Mouse (Mus musculus): ENCODE results near the gene Npepps. TPM values are rescaled to one million over a fixed set of nuclear protein-coding genes. Genes with fewer than 3 reads are reported as not detected.
"Not testable (repeated sequence)": the region's sequence is repeated elsewhere in the genome, so short reads cannot be mapped to it uniquely, and the experiment has no call there.

The Npepps gene
- polyA plus RNA-seq, 1 experiment from 2014 or later: 122 TPM

- not testable (repeated sequence) for H3K4me1 ChIP-seq (replicated peaks; ENCODE audit: control insufficient read depth, insufficient read depth, low read length); H3K27ac ChIP-seq (ENCODE audit: low read depth, low read length); H3K36me3 ChIP-seq (ENCODE audit: control insufficient read depth, insufficient read depth, low read length); H3K27me3 ChIP-seq (ENCODE audit: control insufficient read depth, insufficient read depth, low read length); H3K4me3 ChIP-seq (ENCODE audit: low read depth, low read length); DNase-seq (ENCODE audit: low spot score); ATAC-seq (replicated peaks; ENCODE audit: low FRiP score); H3K4me2 ChIP-seq (ENCODE audit: low read depth, low read length, severe bottlenecking); H3K9me3 ChIP-seq (ENCODE audit: control insufficient read depth, low read length)
- WGBS: 92% methylated on average over 6 of the region's 6 CpGs
- peak overlapping the region; percentile 83; the same call in 1 of the 2 replicates for H3K9ac ChIP-seq (ENCODE audit: low read length)
Measured at GRCm38 (mm10) chr11:97189645-97190044, 90.8 kb downstream of the Npepps start.

- H3K36me3 ChIP-seq (ENCODE audit: control insufficient read depth, insufficient read depth, low read length): peaks cover 6% of the 10 kb centered on the region
- ATAC-seq (replicated peaks; ENCODE audit: low FRiP score): no peak
- peak; percentile 57 for DNase-seq (ENCODE audit: low spot score)
- H3K4me3 ChIP-seq (ENCODE audit: low read depth, low read length): peak overlapping the region; percentile 93
- peak overlapping the region; percentile 80 for H3K4me2 ChIP-seq (ENCODE audit: low read depth, low read length, severe bottlenecking)
- peak overlapping the region; percentile 83 for H3K9ac ChIP-seq (ENCODE audit: low read length)
- no peaks in the 10 kb centered on the region for H3K9me3 ChIP-seq (ENCODE audit: control insufficient read depth, low read length)
- WGBS: 33% methylated on average over 3 of the region's 3 CpGs
- H3K27me3 ChIP-seq (ENCODE audit: control insufficient read depth, insufficient read depth, low read length): no peaks in the 10 kb centered on the region
- H3K4me1 ChIP-seq (replicated peaks; ENCODE audit: control insufficient read depth, insufficient read depth, low read length): peaks cover 5% of the 10 kb centered on the region
- H3K27ac ChIP-seq (ENCODE audit: low read depth, low read length): peak overlapping the region; percentile 97
Measured at GRCm38 (mm10) chr11:97189231-97189630, 91.2 kb downstream of the Npepps start.

- peaks cover 10% of the 10 kb centered on the region for H3K36me3 ChIP-seq (ENCODE audit: control insufficient read depth, insufficient read depth, low read length)
- ATAC-seq (replicated peaks; ENCODE audit: low FRiP score) (no peak), DNase-seq (ENCODE audit: low spot score) (no peak)
- H3K4me3 ChIP-seq (ENCODE audit: low read depth, low read length): peak overlapping the region; percentile 93
- peak overlapping the region; percentile 97 for H3K27ac ChIP-seq (ENCODE audit: low read depth, low read length)
- peaks cover 5% of the 10 kb centered on the region for H3K4me1 ChIP-seq (replicated peaks; ENCODE audit: control insufficient read depth, insufficient read depth, low read length)
- peak overlapping the region; percentile 80 for H3K4me2 ChIP-seq (ENCODE audit: low read depth, low read length, severe bottlenecking)
- H3K9ac ChIP-seq (ENCODE audit: low read length): peak overlapping the region; percentile 83
- no peaks in the 10 kb centered on the region for H3K27me3 ChIP-seq (ENCODE audit: control insufficient read depth, insufficient read depth, low read length)
- WGBS: under 1% methylated on average over 15 of the region's 15 CpGs
- no peaks in the 10 kb centered on the region for H3K9me3 ChIP-seq (ENCODE audit: control insufficient read depth, low read length)
Measured at GRCm38 (mm10) chr11:97188643-97188955, 91.8 kb downstream of the Npepps start.

- Histone ChIP-seq H3K9me3 (ENCODE audit: control insufficient read depth, low read length) (no peaks in the 10 kb centered on the region), H3K27me3 (ENCODE audit: control insufficient read depth, insufficient read depth, low read length) (no peaks in the 10 kb centered on the region), H3K9ac (ENCODE audit: low read length) (peak within 1 kb of the TSS; percentile 97), H3K36me3 (ENCODE audit: control insufficient read depth, insufficient read depth, low read length) (peaks cover 14% of the 10 kb centered on the region), H3K4me3 (ENCODE audit: low read depth, low read length) (peak within 1 kb of the TSS; percentile 93), H3K27ac (ENCODE audit: low read depth, low read length) (peak within 1 kb of the TSS; percentile 97), H3K4me2 (ENCODE audit: low read depth, low read length, severe bottlenecking) (peak within 1 kb of the TSS; percentile 80), H3K4me1 (replicated peaks; ENCODE audit: control insufficient read depth, insufficient read depth, low read length) (peaks cover 5% of the 10 kb centered on the region)
- under 1% methylated on average over 92 of the region's 101 CpGs for WGBS
- ATAC-seq (replicated peaks; ENCODE audit: low FRiP score) (peak; percentile 97), DNase-seq (ENCODE audit: low spot score) (peak; percentile 100)
Measured at GRCm38 (mm10) chr11:97187764-97188642, 92.4 kb downstream of the Npepps start, which contains the start of gene Kpnb1. TSS of gene Kpnb1 (minus strand) at chr11:97187881.

GRCm38 (mm10) chr11:97186947-97187763 is 93.3 kb downstream of the Npepps start:
- peak; percentile 76 for ATAC-seq (replicated peaks; ENCODE audit: low FRiP score)
- under 1% methylated on average over 52 of the region's 74 CpGs for WGBS
- Histone ChIP-seq H3K9me3 (ENCODE audit: control insufficient read depth, low read length) (no peaks in the 10 kb centered on the region), H3K4me3 (ENCODE audit: low read depth, low read length) (peak overlapping the region; percentile 93), H3K4me2 (ENCODE audit: low read depth, low read length, severe bottlenecking) (peak overlapping the region; percentile 74), H3K36me3 (ENCODE audit: control insufficient read depth, insufficient read depth, low read length) (peaks cover 19% of the 10 kb centered on the region), H3K4me1 (replicated peaks; ENCODE audit: control insufficient read depth, insufficient read depth, low read length) (peaks cover 5% of the 10 kb centered on the region), H3K27ac (ENCODE audit: low read depth, low read length) (peak overlapping the region; percentile 96), H3K27me3 (ENCODE audit: control insufficient read depth, insufficient read depth, low read length) (no peaks in the 10 kb centered on the region), H3K9ac (ENCODE audit: low read length) (peak overlapping the region; percentile 97)
- DNase-seq (ENCODE audit: low spot score): peak; percentile 99

GRCm38 (mm10) chr11:97185704-97186614 is 94.5 kb downstream of the Npepps start:
- DNase-seq (ENCODE audit: low spot score) (no peak), ATAC-seq (replicated peaks; ENCODE audit: low FRiP score) (no peak)
- WGBS: 55% methylated on average over 5 of the region's 5 CpGs
- H3K9ac ChIP-seq (ENCODE audit: low read length): peak overlapping the region; percentile 97
- H3K4me1 ChIP-seq (replicated peaks; ENCODE audit: control insufficient read depth, insufficient read depth, low read length): peaks cover 5% of the 10 kb centered on the region
- peak overlapping the region; percentile 74 for H3K4me2 ChIP-seq (ENCODE audit: low read depth, low read length, severe bottlenecking)
- H3K4me3 ChIP-seq (ENCODE audit: low read depth, low read length): peak overlapping the region; percentile 93
- peaks cover 25% of the 10 kb centered on the region for H3K36me3 ChIP-seq (ENCODE audit: control insufficient read depth, insufficient read depth, low read length)
- no peak overlapping the region for H3K27ac ChIP-seq (ENCODE audit: low read depth, low read length)
- H3K27me3 ChIP-seq (ENCODE audit: control insufficient read depth, insufficient read depth, low read length): no peaks in the 10 kb centered on the region
- H3K9me3 ChIP-seq (ENCODE audit: control insufficient read depth, low read length): no peaks in the 10 kb centered on the region

GRCm38 (mm10) chr11:97184875-97185274 is 95.6 kb downstream of the Npepps start:
- WGBS: 85% methylated on average over 5 of the region's 5 CpGs
- no peaks in the 10 kb centered on the region for H3K27me3 ChIP-seq (ENCODE audit: control insufficient read depth, insufficient read depth, low read length)
- H3K4me1 ChIP-seq (replicated peaks; ENCODE audit: control insufficient read depth, insufficient read depth, low read length): peaks cover 5% of the 10 kb centered on the region
- no peaks in the 10 kb centered on the region for H3K9me3 ChIP-seq (ENCODE audit: control insufficient read depth, low read length)
- peaks cover 36% of the 10 kb centered on the region for H3K36me3 ChIP-seq (ENCODE audit: control insufficient read depth, insufficient read depth, low read length)
- H3K4me2 ChIP-seq (ENCODE audit: low read depth, low read length, severe bottlenecking): no peak overlapping the region
- no peak overlapping the region for H3K4me3 ChIP-seq (ENCODE audit: low read depth, low read length)
- H3K27ac ChIP-seq (ENCODE audit: low read depth, low read length): no peak overlapping the region
- H3K9ac ChIP-seq (ENCODE audit: low read length): no peak overlapping the region
- DNase-seq (ENCODE audit: low spot score) (no peak), ATAC-seq (replicated peaks; ENCODE audit: low FRiP score) (no peak)

GRCm38 (mm10) chr11:97182446-97182845 is 98.0 kb downstream of the Npepps start:
- no peak overlapping the region for H3K4me2 ChIP-seq (ENCODE audit: low read depth, low read length, severe bottlenecking)
- peaks cover 40% of the 10 kb centered on the region for H3K36me3 ChIP-seq (ENCODE audit: control insufficient read depth, insufficient read depth, low read length)
- ATAC-seq (replicated peaks; ENCODE audit: low FRiP score): no peak
- H3K4me3 ChIP-seq (ENCODE audit: low read depth, low read length): no peak overlapping the region
- 93% methylated on average over 3 of the region's 3 CpGs for WGBS
- peaks cover 3% of the 10 kb centered on the region for H3K4me1 ChIP-seq (replicated peaks; ENCODE audit: control insufficient read depth, insufficient read depth, low read length)
- H3K27ac ChIP-seq (ENCODE audit: low read depth, low read length): no peak overlapping the region
- DNase-seq (ENCODE audit: low spot score): no peak
- no peaks in the 10 kb centered on the region for H3K27me3 ChIP-seq (ENCODE audit: control insufficient read depth, insufficient read depth, low read length)
- H3K9me3 ChIP-seq (ENCODE audit: control insufficient read depth, low read length): no peaks in the 10 kb centered on the region
- no peak overlapping the region for H3K9ac ChIP-seq (ENCODE audit: low read length)
